Mouse (Mus musculus) heart, postnatal 0 days (tissue): ENCODE data around the gene Chn1. TPM values are rescaled to one million over a fixed set of nuclear protein-coding genes. Genes with fewer than 3 reads are reported as not detected.
A peak's percentile ranks its signal among the peaks of the same experiment; 100 is the strongest.

Experiments
- ATAC-seq: fragments of 200-750 bp; cut with Nextera tagmentation; 2 replicates; pipeline ENCODE4 v1.8.0; 2017; ENCODE audit warnings: low read depth, moderate number of reproducible peaks, moderate library complexity; ENCODE audit not compliant: insufficient read depth
- DNase-seq: peaks from one replicate; pipeline ENCODE4 v3.0.0-alpha.2; 2016; ENCODE audit warnings: low spot score
- H3K27ac ChIP-seq: fragments of 300-500 bp; sonication (generic); 2 replicates; pipeline ENCODE4 v1.5.1; 2014; ENCODE audit warnings: low read depth, mild to moderate bottlenecking
- H3K27me3 ChIP-seq: fragments of 300-500 bp; sonication (generic); 2 replicates; pipeline ENCODE4 v1.6.1; 2014; ENCODE audit warnings: low read length, mixed read lengths; ENCODE audit not compliant: control insufficient read depth, insufficient read depth
- H3K36me3 ChIP-seq: fragments of 300-500 bp; sonication (generic); replicated peaks from 2 replicates; pipeline ENCODE4 v1.6.1; 2014; ENCODE audit warnings: low read length, mixed read lengths; ENCODE audit not compliant: control insufficient read depth, insufficient read depth
- H3K4me1 ChIP-seq: fragments of 300-500 bp; sonication (generic); 2 replicates; pipeline ENCODE4 v1.6.1; 2014; ENCODE audit warnings: antibody characterized with exemption; ENCODE audit not compliant: control insufficient read depth, insufficient read depth
- H3K4me2 ChIP-seq: fragments of 300-500 bp; sonication (generic); 2 replicates; pipeline ENCODE4 v1.6.1; 2014; ENCODE audit warnings: low read depth, mild to moderate bottlenecking, low read length, moderate library complexity
- H3K4me3 ChIP-seq: fragments of 300-500 bp; sonication (generic); 2 replicates; pipeline ENCODE4 v1.5.1; 2014; ENCODE audit warnings: low read depth, low read length
- H3K9ac ChIP-seq: fragments of 300-500 bp; sonication (generic); replicated peaks from 2 replicates; pipeline ENCODE4 v1.6.1; 2014; ENCODE audit warnings: low read depth, low read length, mixed read lengths
- H3K9me3 ChIP-seq: fragments of 300-500 bp; sonication (generic); replicated peaks from 2 replicates; pipeline ENCODE4 v1.6.1; 2016; ENCODE audit warnings: low read length; ENCODE audit not compliant: control insufficient read depth
- CTCF ChIP-seq: IDR thresholded peaks from 2 replicates; pipeline ENCODE4 v1.5.1; 2016; ENCODE audit warnings: antibody characterized with exemption, control low read depth, low read depth
- EP300 ChIP-seq: IDR thresholded peaks from 2 replicates; pipeline ENCODE4 v1.6.1; 2016; ENCODE audit warnings: antibody characterized with exemption, low read depth
- WGBS: fragments of 180-500 bp; shearing (Covaris S2); extraction: QIAGEN DNeasy Blood & Tissue Kit; methylation state at CpG from one replicate; pipeline ENCODE4 v1.1.7; 2014; 5-methylcytosine and 5-hydroxymethylcytosine counted together
- polyA plus RNA-seq: library from polyadenylated mRNA; unstranded; fragments of >200 nt; fragmentation: Nextera tagmentation; extraction: Ambion mirVana; gene quantifications from 2 replicates; pipeline ENCODE4 v1.2.1, GENCODE M21; 2015
- total RNA-seq: library from RNA; depleted of rRNA; stranded (reverse); fragments of >200 nt; gene quantifications from 2 replicates; pipeline ENCODE4 v1.2.3, GENCODE M21; 2014; ENCODE audit warnings: low replicate concordance

Chn1 gene
- total and polyA plus RNA-seq, 2 experiments from 2014 or later: 18.6 to 29.6 TPM

GRCm38 (mm10) chr2:73572539-73573372 is 202.4 kb downstream of the Chn1 start:
- Histone ChIP-seq H3K9me3 (no peaks in the 10 kb centered on the region), H3K27me3 (no peaks in the 10 kb centered on the region), H3K27ac (no peak overlapping the region), H3K4me2 (peak overlapping the region; percentile 19; the same call in 1 of the 2 replicates), H3K36me3 (no peaks in the 10 kb centered on the region), H3K4me1 (no peaks in the 10 kb centered on the region), H3K9ac (no peak overlapping the region), H3K4me3 (no peak overlapping the region)
- DNase-seq (peak; percentile 82), ATAC-seq (peak; percentile 83)
- TF ChIP-seq EP300: no peak
- peak; percentile 82 for TF ChIP-seq CTCF
- 36% methylated on average over 23 of the region's 23 CpGs for WGBS

- no peaks in the 10 kb centered on the region for H3K4me1 ChIP-seq
- no peak for ATAC-seq
- no peaks in the 10 kb centered on the region for H3K27me3 ChIP-seq
- no peaks in the 10 kb centered on the region for H3K36me3 ChIP-seq
- no peak overlapping the region for H3K4me2 ChIP-seq
- H3K4me3 ChIP-seq: no peak overlapping the region
- 69% methylated on average over 6 of the region's 6 CpGs for WGBS
- no peaks in the 10 kb centered on the region for H3K9me3 ChIP-seq
- DNase-seq: no peak
- TF ChIP-seq EP300 (no peak), CTCF (no peak)
- no peak overlapping the region for H3K9ac ChIP-seq
- H3K27ac ChIP-seq: no peak overlapping the region
These were observed 203.2 kb downstream of the Chn1 start for GRCm38 (mm10) chr2:73571901-73572300.

GRCm38 (mm10) chr2:73571304-73571703 is 203.8 kb downstream of the Chn1 start:
- ATAC-seq: no peak
- Histone ChIP-seq H3K27me3 (no peaks in the 10 kb centered on the region), H3K27ac (no peak overlapping the region), H3K4me1 (no peaks in the 10 kb centered on the region), H3K9me3 (no peaks in the 10 kb centered on the region), H3K4me3 (no peak overlapping the region), H3K36me3 (no peaks in the 10 kb centered on the region), H3K9ac (no peak overlapping the region), H3K4me2 (no peak overlapping the region)
- DNase-seq: no peak
- TF ChIP-seq CTCF (no peak), EP300 (no peak)
- 85% methylated on average over 9 of the region's 9 CpGs for WGBS

GRCm38 (mm10) chr2:73566989-73567605 is 208.0 kb downstream of the Chn1 start:
- H3K4me3 ChIP-seq: peak overlapping the region; percentile 38
- TF ChIP-seq EP300 (no peak), CTCF (peak; percentile 88)
- H3K9me3 ChIP-seq: no peaks in the 10 kb centered on the region
- peak; percentile 75 for ATAC-seq
- H3K4me1 ChIP-seq: no peaks in the 10 kb centered on the region
- peak; percentile 79 for DNase-seq
- no peaks in the 10 kb centered on the region for H3K27me3 ChIP-seq
- 13% methylated on average over 8 of the region's 8 CpGs for WGBS
- H3K9ac ChIP-seq: no peak overlapping the region
- H3K36me3 ChIP-seq: no peaks in the 10 kb centered on the region
- H3K27ac ChIP-seq: no peak overlapping the region
- H3K4me2 ChIP-seq: peak overlapping the region; percentile 61

GRCm38 (mm10) chr2:73566162-73566561 is 209.0 kb downstream of the Chn1 start:
- Histone ChIP-seq H3K27ac (no peak overlapping the region), H3K9ac (no peak overlapping the region), H3K4me2 (no peak overlapping the region), H3K9me3 (no peaks in the 10 kb centered on the region), H3K4me1 (no peaks in the 10 kb centered on the region), H3K27me3 (no peaks in the 10 kb centered on the region), H3K36me3 (no peaks in the 10 kb centered on the region), H3K4me3 (no peak overlapping the region)
- ATAC-seq: no peak
- TF ChIP-seq EP300 (no peak), CTCF (peak; percentile 38)
- peak; percentile 34 for DNase-seq
- WGBS: 15% methylated on average over 7 of the region's 7 CpGs
